In the genomic region with DNA sequence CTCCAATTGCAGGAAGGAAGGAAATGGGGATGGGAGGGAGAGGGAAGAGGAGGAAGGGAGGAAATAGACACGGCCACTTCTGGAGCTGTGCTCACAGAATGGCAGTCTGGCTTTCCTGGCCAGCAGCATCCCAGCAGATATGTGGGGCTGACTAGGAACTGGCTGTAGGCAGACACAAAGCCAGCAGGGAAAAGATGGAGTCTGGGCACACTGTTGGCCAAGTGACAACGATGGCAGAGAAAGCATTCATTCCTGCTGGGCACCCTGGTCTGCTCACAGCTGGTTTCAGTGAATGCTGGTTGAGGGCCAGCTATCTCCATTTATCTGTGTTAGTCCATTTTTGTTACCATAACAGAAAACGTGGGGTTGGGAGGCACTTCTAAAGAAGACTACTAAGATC, we compare ENCODE assay signal across 15 mouse cellular contexts. TPM values are rescaled to one million over a fixed set of nuclear protein-coding genes. Genes with fewer than 3 reads are reported as not detected.
DNase-seq lines count a peak whose midpoint lies in the region; TF ChIP-seq lines count a peak whose summit lies in the region.
"Had no signal": no experiment of that assay in that cellular context is flagged by ENCODE, and none has a peak within 500 bp of the region (broad histone marks: within the 10 kb centered on the region; RNA-seq: fewer than 3 reads in every experiment).

No protein-coding gene starts in this region.

- TF ChIP-seq CTCF in gastrocnemius, adult 2 months (IDR thresholded peaks at IDR 0.05), result no peak

- DNase-seq in gastrocnemius, adult 2 months, result no peak
- no peak for DNase-seq in gastrocnemius, adult 8-10 months (ENCODE audit: low spot score in 2 of 2)
- DNase-seq in layer of hippocampus, postnatal 10 days (ENCODE audit: low spot score in 2 of 2), result peak; percentile 57 to 63
- DNase-seq in layer of hippocampus, adult 18-20 months (ENCODE audit: low spot score in 2 of 2), result no peak
- peak; percentile 37 for DNase-seq in right cerebral cortex, postnatal 25 days
- no peak for DNase-seq in right cerebral cortex, postnatal 14 days
- DNase-seq in adrenal gland, adult 18-20 months (ENCODE audit: low spot score in 2 of 2), result no peak
- DNase-seq in kidney, adult 18-20 months, result no peak
- DNase-seq: adrenal gland, postnatal 10 days; B cell, adult 2 months; heart, adult 2 months; heart, postnatal 36 days; kidney, postnatal 4 days had no signal

- no peak overlapping the region for H3K4me3 ChIP-seq in gastrocnemius, adult 2 months
- H3K4me3 ChIP-seq: heart, adult 2 months; limb, embryonic 12.5 days had no signal

- H3K27ac ChIP-seq in gastrocnemius, adult 2 months, result peak overlapping the region; percentile 5; the same call in 1 of the 2 replicates
- H3K27ac ChIP-seq: heart, adult 2 months; limb, embryonic 12.5 days had no signal

- intact Hi-C loops in gastrocnemius, adult 2 months (cut with DNase I), result loop anchor here (5.0 kb wide), 1 partner anchor 34 kb away; no protein-coding TSS in a partner anchor

RNA-seq across cellular contexts. Expression of a gene that starts 43.4 kb away (rescaled TPM):
- total RNA-seq in gastrocnemius, adult 2 months (2021), result 1 to 10 TPM; 3.1 to 4.4 TPM
- 1 to 10 TPM; 1.7 to 3.1 (median 2.3) TPM for total RNA-seq in gastrocnemius, adult 8-10 months (2022)
- 10 to 100 TPM; 66.0 to 72.4 TPM for total RNA-seq in layer of hippocampus, postnatal 10 days (2021)
- 10 to 100 TPM; 53.2 to 58.5 TPM for total RNA-seq in layer of hippocampus, adult 18-20 months (2021)
- total RNA-seq in adrenal gland, adult 18-20 months (2021), result 10 to 100 TPM; 13.2 to 16.8 TPM
- total RNA-seq: megakaryocyte-erythroid progenitor cell, adult 5-6 weeks had no signal

Comparison
In these comparisons a context has a peak if more than half of its experiments do, and no peak if none do; other contexts are left out.
1. DNase-seq: peak in layer of hippocampus, postnatal 10 days (2 of 2) and right cerebral cortex, postnatal 25 days (single experiment); none in gastrocnemius, adult 2 months (single experiment), gastrocnemius, adult 8-10 months (0 of 2), layer of hippocampus, adult 18-20 months (0 of 2), right cerebral cortex, postnatal 14 days (single experiment), adrenal gland, adult 18-20 months (0 of 2) and kidney, adult 18-20 months (single experiment).